ENCODE assay signal across 9 mouse cellular contexts in the genomic region with DNA sequence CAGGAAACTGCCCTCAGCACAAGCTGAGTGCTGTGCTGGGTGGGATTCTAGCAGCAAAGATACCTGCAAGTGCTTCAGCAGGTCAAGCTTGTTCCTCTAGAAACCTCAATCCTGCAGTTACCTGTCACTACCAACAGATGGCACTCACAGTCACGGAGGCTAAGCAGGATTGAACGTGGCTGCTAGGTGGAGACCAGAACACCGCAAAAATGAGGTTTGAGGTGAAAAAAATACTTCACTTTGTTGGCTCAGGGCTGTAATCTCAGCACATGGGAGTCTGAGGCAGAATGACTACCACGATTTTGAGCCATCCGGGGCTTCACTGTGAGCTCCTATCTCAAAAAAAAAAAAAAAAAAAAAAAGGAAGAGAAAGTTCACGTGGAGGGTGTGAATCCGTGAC. TPM values are rescaled to one million over a fixed set of nuclear protein-coding genes. Genes with fewer than 3 reads are reported as not detected.
DNase-seq lines count a peak whose midpoint lies in the region; ATAC-seq and TF ChIP-seq lines count a peak whose summit lies in the region.
"Had no signal": no experiment of that assay in that cellular context is flagged by ENCODE, and none has a peak within 500 bp of the region (broad histone marks: within the 10 kb centered on the region; RNA-seq: fewer than 3 reads in every experiment).

No protein-coding gene starts in this region.

- no peak overlapping the region for H3K27ac ChIP-seq in bone marrow, adult 2 months (ENCODE audit: control insufficient read depth, insufficient read depth, low read depth, low read length, poor library complexity)
- no peak overlapping the region for H3K27ac ChIP-seq in embryonic facial prominence, embryonic 14.5 days (replicated peaks; ENCODE audit: low read depth, low read length)
- no peak overlapping the region for H3K27ac ChIP-seq in limb, embryonic 10.5 days
- H3K27ac ChIP-seq: heart, embryonic 15.5 days had no signal

- DNase-seq in 416B (ENCODE audit: low read depth), result peak; percentile 85
- DNase-seq in embryonic facial prominence, embryonic 14.5 days (ENCODE audit: low spot score), result peak; percentile 69
- peak; percentile 50 for DNase-seq in limb, embryonic 10.5 days (ENCODE audit: low spot score)
- peak; percentile 17 for DNase-seq in ovary, postnatal 36 days (ENCODE audit: low spot score)
- peak; percentile 26 to 37 for DNase-seq in urinary bladder, postnatal 36 days (ENCODE audit: low spot score in 2 of 2)

- TF ChIP-seq CTCF in bone marrow, adult 2 months (IDR thresholded peaks at IDR 0.05; ENCODE audit: control insufficient read depth, insufficient read depth, low read length), result peak; percentile 74

- H3K9ac ChIP-seq in embryonic facial prominence, embryonic 14.5 days (ENCODE audit: low read depth, low read length), result no peak overlapping the region
- H3K9ac ChIP-seq: heart, embryonic 15.5 days had no signal

- peak; percentile 72 for ATAC-seq in CD4-positive, CD25-positive, alpha-beta regulatory T cell, adult 4 months
- ATAC-seq in embryonic facial prominence, embryonic 14.5 days (ENCODE audit: low read depth), result no peak
- ATAC-seq in inflammation-experienced regulatory T-cells, adult 6 months, result peak; percentile 38

- no peak for TF ChIP-seq POLR2A in bone marrow, adult 2 months (IDR thresholded peaks at IDR 0.05; ENCODE audit: borderline replicate concordance, control insufficient read depth, low read depth, low read length)

- H3K36me3 ChIP-seq in embryonic facial prominence, embryonic 14.5 days (ENCODE audit: control insufficient read depth, insufficient read depth, low read length), result no peaks in the 10 kb centered on the region
- H3K36me3 ChIP-seq in limb, embryonic 10.5 days, result no peaks in the 10 kb centered on the region
- H3K36me3 ChIP-seq: heart, embryonic 15.5 days had no signal

- H3K4me3 ChIP-seq in bone marrow, adult 2 months (replicated peaks; ENCODE audit: control insufficient read depth, low read depth, low read length), result no peak overlapping the region
- H3K4me3 ChIP-seq in embryonic facial prominence, embryonic 14.5 days (ENCODE audit: low read depth, low read length), result no peak overlapping the region
- no peak overlapping the region for H3K4me3 ChIP-seq in limb, embryonic 10.5 days
- H3K4me3 ChIP-seq: heart, embryonic 15.5 days had no signal

- H3K27me3 ChIP-seq in embryonic facial prominence, embryonic 14.5 days (replicated peaks; ENCODE audit: control insufficient read depth, insufficient read depth, low read length), result no peaks in the 10 kb centered on the region
- H3K27me3 ChIP-seq in limb, embryonic 10.5 days (ENCODE audit: low read depth, poor library complexity, severe bottlenecking), result no peaks in the 10 kb centered on the region
- H3K27me3 ChIP-seq: heart, embryonic 15.5 days had no signal

- H3K4me1 ChIP-seq in bone marrow, adult 2 months (ENCODE audit: control insufficient read depth, insufficient read depth, low read length), result no peaks in the 10 kb centered on the region
- no peaks in the 10 kb centered on the region for H3K4me1 ChIP-seq in embryonic facial prominence, embryonic 14.5 days (ENCODE audit: control insufficient read depth, insufficient read depth, low read length)
- H3K4me1 ChIP-seq in limb, embryonic 10.5 days, result no peaks in the 10 kb centered on the region
- H3K4me1 ChIP-seq: heart, embryonic 15.5 days had no signal

- WGBS in bone marrow, adult 2 months, result 4% methylated on average over 7 of the region's 7 CpGs
- 30% methylated on average over 7 of the region's 7 CpGs for WGBS in embryonic facial prominence, embryonic 14.5 days
- WGBS in limb, embryonic 10.5 days, result 37% methylated on average over 7 of the region's 7 CpGs

- no peak overlapping the region for H3K4me2 ChIP-seq in embryonic facial prominence, embryonic 14.5 days (ENCODE audit: low read depth, low read length)
- H3K4me2 ChIP-seq: heart, embryonic 15.5 days had no signal

- no peaks in the 10 kb centered on the region for H3K9me3 ChIP-seq in embryonic facial prominence, embryonic 14.5 days (ENCODE audit: control insufficient read depth, low read length)
- no peaks in the 10 kb centered on the region for H3K9me3 ChIP-seq in limb, embryonic 10.5 days (replicated peaks)
- H3K9me3 ChIP-seq: heart, embryonic 15.5 days had no signal

RNA-seq across cellular contexts. Expression of gene Atp12a, which starts 50.4 kb away (rescaled TPM):
- not detected for polyA plus RNA-seq in CD4-positive, CD25-positive, alpha-beta regulatory T cell, adult 4 months (2017; shearing (Covaris generic))
- not detected in 2 replicates for polyA plus RNA-seq in bone marrow, adult 2 months (2011; ENCODE audit: insufficient read depth, insufficient read length, low replicate concordance, missing spikeins)
- polyA plus RNA-seq in embryonic facial prominence, embryonic 14.5 days (2014; fragmentation: Nextera tagmentation; extraction: Ambion mirVana), result 0.26 and 0.28 TPM in 2 replicates
- not detected for polyA plus RNA-seq in inflammation-experienced regulatory T-cells, adult 6 months (2017; shearing (Covaris generic))
- polyA plus RNA-seq in limb, embryonic 10.5 days (2016; fragmentation: Nextera tagmentation; extraction: Ambion mirVana), result not detected in 2 replicates

RNA-seq across cellular contexts. Expression of gene Gzmb, which starts 52.4 kb away (rescaled TPM):
- 10 to 100 TPM; 32.6 to 34.9 TPM for polyA plus RNA-seq in CD4-positive, CD25-positive, alpha-beta regulatory T cell, adult 4 months (2017; shearing (Covaris generic))
- not detected in 2 replicates for polyA plus RNA-seq in bone marrow, adult 2 months (2011; ENCODE audit: insufficient read depth, insufficient read length, low replicate concordance, missing spikeins)
- polyA plus RNA-seq in embryonic facial prominence, embryonic 14.5 days (2014; fragmentation: Nextera tagmentation; extraction: Ambion mirVana), result 0.39 and 0.47 TPM in 2 replicates
- polyA plus RNA-seq in inflammation-experienced regulatory T-cells, adult 6 months (2017; shearing (Covaris generic)), result 100 to 1,000 TPM in 1 of 3 experiments, 10 to 100 TPM in 2; 13.5 to 296 (median 19.9) TPM
- polyA plus RNA-seq in limb, embryonic 10.5 days (2016; fragmentation: Nextera tagmentation; extraction: Ambion mirVana), result not detected in 2 replicates

Comparison
In these comparisons a context has a peak if more than half of its experiments do, and no peak if none do; other contexts are left out.
1. DNase-seq: peak in every context shown above with its lines; median percentile 85 in 416B; 69 in embryonic facial prominence, embryonic 14.5 days; 50 in limb, embryonic 10.5 days; 32 in urinary bladder, postnatal 36 days; 17 in ovary, postnatal 36 days.